Mouse (Mus musculus): ENCODE results near the gene Olfr646. TPM values are rescaled to one million over a fixed set of nuclear protein-coding genes. Genes with fewer than 3 reads are reported as not detected.

Gene Olfr646
- total RNA-seq (2021): not detected
- long read RNA-seq, experiment 1: 0 reads
- long read RNA-seq, experiment 2: 0 reads

GRCm38 (mm10) chr7:104104757-104104972, at the start of gene Olfr646:
TSS of gene Olfr646 (plus strand) at chr7:104104873.
- DNase-seq: no peak

GRCm38 (mm10) chr7:104059215-104059614, 45.5 kb upstream of the Olfr646 start:
- no peak for DNase-seq

GRCm38 (mm10) chr7:104061345-104061744, 43.3 kb upstream of the Olfr646 start, which contains the start of gene 4930516K23Rik:
TSS of gene 4930516K23Rik (minus strand) at chr7:104061445.
- DNase-seq: no peak

- DNase-seq: no peak
These were observed 32.9 kb upstream of the Olfr646 start, which contains the start of gene Olfr644 for GRCm38 (mm10) chr7:104071769-104072168. TSS of gene Olfr644 (minus strand) at chr7:104071869.

GRCm38 (mm10) chr7:104085365-104085764, 19.3 kb upstream of the Olfr646 start, which contains the start of gene Olfr645:
TSS of gene Olfr645 (minus strand) at chr7:104085465.
- no peak for DNase-seq

- DNase-seq: no peak
These were observed 538 bp upstream of the Olfr646 start for GRCm38 (mm10) chr7:104103913-104104756.

- DNase-seq: no peak
These were observed 25.1 kb downstream of the Olfr646 start, which contains the start of gene Ubqln5 for GRCm38 (mm10) chr7:104129726-104130125. TSS of gene Ubqln5 (minus strand) at chr7:104129826.

- no peak for DNase-seq
These were observed 32.6 kb downstream of the Olfr646 start, which contains the start of gene Olfr643 for GRCm38 (mm10) chr7:104137305-104137704. TSS of gene Olfr643 (minus strand) at chr7:104137405.

GRCm38 (mm10) chr7:104143179-104143578, 38.5 kb downstream of the Olfr646 start, which contains the start of gene Ubqln3:
TSS of gene Ubqln3 (minus strand) at chr7:104143279.
- DNase-seq: no peak

- no peak for DNase-seq
These were observed 45.8 kb downstream of the Olfr646 start, which contains the start of gene Ubqlnl for GRCm38 (mm10) chr7:104150456-104150855. TSS of gene Ubqlnl (minus strand) at chr7:104150556.

Other genes with a start within 250 kb of the Olfr646 start
- not detected for gene Olfr66, start 218.6 kb upstream of the Olfr646 start, total RNA-seq (2021)
- gene Olfr64, start 210.4 kb upstream of the Olfr646 start, total RNA-seq (2021): not detected
- not detected for gene Olfr65, start 201.4 kb upstream of the Olfr646 start, total RNA-seq (2021)
- not detected for gene Olfr631, start 176.0 kb upstream of the Olfr646 start, total RNA-seq (2021)
- gene Olfr632, start 170.5 kb upstream of the Olfr646 start, total RNA-seq (2021): not detected
- not detected for gene Olfr633, start 160.4 kb upstream of the Olfr646 start, total RNA-seq (2021)
- not detected for gene Olfr635, start 133.7 kb upstream of the Olfr646 start, total RNA-seq (2021)
- gene Olfr638, start 106.1 kb upstream of the Olfr646 start, total RNA-seq (2021): not detected
- gene Olfr639, start 87.6 kb upstream of the Olfr646 start, total RNA-seq (2021): under 1 TPM in 1 of 2 experiments, not detected in 1; 0.06 TPM
- not detected for gene Olfr640, start 79.3 kb upstream of the Olfr646 start, total RNA-seq (2021)
- not detected for gene Olfr641, start 69.4 kb upstream of the Olfr646 start, total RNA-seq (2021)
- gene Olfr642, start 52.2 kb upstream of the Olfr646 start, total RNA-seq (2021): not detected
- gene 4930516K23Rik, start 43.4 kb upstream of the Olfr646 start, total RNA-seq (2021): not detected
- not detected for gene Olfr644, start 33.0 kb upstream of the Olfr646 start, total RNA-seq (2021)
- not detected for gene Olfr645, start 19.4 kb upstream of the Olfr646 start, total RNA-seq (2021)
- not detected for gene Ubqln5, start 25.0 kb downstream of the Olfr646 start, total RNA-seq (2021)
- gene Olfr643, start 32.5 kb downstream of the Olfr646 start, total RNA-seq (2021): not detected
- not detected for gene Ubqln3, start 38.4 kb downstream of the Olfr646 start, total RNA-seq (2021)
- not detected for gene Ubqlnl, start 45.7 kb downstream of the Olfr646 start, total RNA-seq (2021)
- not detected for gene Olfm5, start 60.0 kb downstream of the Olfr646 start, total RNA-seq (2021)
- gene Olfr648, start 78.5 kb downstream of the Olfr646 start, total RNA-seq (2021): not detected
- gene Olfr649, start 91.1 kb downstream of the Olfr646 start, total RNA-seq (2021): not detected
- gene Trim6, start 113.9 kb downstream of the Olfr646 start, total RNA-seq (2021): 1 to 10 TPM in 1 of 2 experiments, under 1 TPM in 1; 0.33 to 1.7 TPM
- gene Trim34a, start 139.6 kb downstream of the Olfr646 start, total RNA-seq (2021): 1 to 10 TPM; 5.4 to 8.3 TPM
- 1 to 10 TPM; 3.7 to 4.5 TPM for gene Trim5, start 183.2 kb downstream of the Olfr646 start, total RNA-seq (2021)
- 10 to 100 TPM in 1 of 2 experiments, 1 to 10 TPM in 1; 7.2 to 15.9 TPM for gene Trim12a, start 210.6 kb downstream of the Olfr646 start, total RNA-seq (2021)
- gene Trim34b, start 224.6 kb downstream of the Olfr646 start, total RNA-seq (2021): under 1 TPM; 0.21 to 0.69 TPM
- 10 to 100 TPM in 1 of 2 experiments, 1 to 10 TPM in 1; 7.1 to 11.7 TPM for gene Trim12c, start 248.5 kb downstream of the Olfr646 start, total RNA-seq (2021)